Mouse (Mus musculus): ENCODE data around the gene Hdac8.

- TF ChIP-seq CTCF (IDR thresholded peaks at IDR 0.05; ENCODE audit: low read depth, low read length) = no peak
- TF ChIP-seq POLR2A (IDR thresholded peaks at IDR 0.05; ENCODE audit: extremely low read depth, insufficient read depth, low read length) = no peak
Measured at GRCm38 (mm10) chrX:102366510-102366909, 138.6 kb downstream of the Hdac8 start.

Data from liver, adult 2 months (tissue).